Mouse (Mus musculus) heart, adult 2 months (tissue): ENCODE results near the gene Cdcp1. TPM values are rescaled to one million over a fixed set of nuclear protein-coding genes. Genes with fewer than 3 reads are reported as not detected.

Experiments used
- DNase-seq, 2 experiments: peaks; one replicate each; pipeline ENCODE4 v3.0.0; 2021
- H3K27ac ChIP-seq: fragments of 200-600 bp; 2 replicates; pipeline ENCODE4 v1.8.1; 2022
- H3K27me3 ChIP-seq: fragments of 200-500 bp; 2 replicates; pipeline ENCODE4 v1.6.1; 2012; ENCODE audit warnings: mild to moderate bottlenecking, low read length, inconsistent platforms, mixed read lengths; ENCODE audit not compliant: control insufficient read depth, insufficient read depth
- H3K36me3 ChIP-seq: fragments of 200-500 bp; 2 replicates; pipeline ENCODE4 v1.6.1; 2012; ENCODE audit warnings: low read length, inconsistent platforms; ENCODE audit not compliant: control insufficient read depth, insufficient read depth
- H3K4me1 ChIP-seq: fragments of 200-500 bp; 2 replicates; pipeline ENCODE4 v1.6.1; 2011; ENCODE audit warnings: low read length; ENCODE audit not compliant: control insufficient read depth, insufficient read depth
- H3K4me3 ChIP-seq: fragments of 200-600 bp; 2 replicates; pipeline ENCODE4 v1.8.1; 2022
- H3K79me2 ChIP-seq: fragments of 200-500 bp; replicated peaks from 2 replicates; pipeline ENCODE4 v1.6.1; 2012; ENCODE audit warnings: mild to moderate bottlenecking, inconsistent platforms, low read length, moderate library complexity, mixed read lengths; ENCODE audit not compliant: control insufficient read depth, insufficient read depth
- H3K9ac ChIP-seq: fragments of 200-500 bp; 2 replicates; pipeline ENCODE4 v1.6.1; 2012; ENCODE audit warnings: low read depth, mild to moderate bottlenecking, control low read depth, inconsistent platforms, low read length, mixed read lengths
- CTCF ChIP-seq: fragments of 200-600 bp; IDR thresholded peaks from 2 replicates; pipeline ENCODE4 v1.8.1; 2022; ENCODE audit warnings: antibody characterized with exemption, mild to moderate bottlenecking, moderate library complexity
- EP300 ChIP-seq: fragments of 200-500 bp; IDR thresholded peaks from 2 replicates; pipeline ENCODE4 v1.6.1; 2011; ENCODE audit warnings: low read depth, low read length, control low read depth; ENCODE audit not compliant: insufficient read depth
- POLR2A ChIP-seq: fragments of 200-500 bp; IDR thresholded peaks from 2 replicates; pipeline ENCODE4 v1.6.1; 2011; ENCODE audit warnings: mild to moderate bottlenecking, low read depth, low read length, control low read depth; ENCODE audit not compliant: insufficient read depth
- WGBS: fragments of 180-500 bp; shearing (Covaris S2); methylation state at CpG from one replicate; pipeline ENCODE4 v1.1.7; 2018; 5-methylcytosine and 5-hydroxymethylcytosine counted together
- intact Hi-C: fragments of 180-260 bp; cut with DNase I; formaldehyde crosslinking; loops from one replicate; pipeline ENCODE4 v1.15.1; 2025
- polyA plus RNA-seq: library from polyadenylated mRNA; depleted of rRNA; stranded (reverse); fragments of >200 nt; gene quantifications from 2 replicates; pipeline ENCODE4 v1.2.3, GENCODE M21; 2012
- total RNA-seq, 2 experiments: library from RNA; stranded (reverse); gene quantifications; 2 replicates each; pipeline ENCODE4 v1.2.3; 2021

Cdcp1 gene
- total and polyA plus RNA-seq, 3 experiments = 0.10 to 0.78 (median 0.11) TPM

DNA sequence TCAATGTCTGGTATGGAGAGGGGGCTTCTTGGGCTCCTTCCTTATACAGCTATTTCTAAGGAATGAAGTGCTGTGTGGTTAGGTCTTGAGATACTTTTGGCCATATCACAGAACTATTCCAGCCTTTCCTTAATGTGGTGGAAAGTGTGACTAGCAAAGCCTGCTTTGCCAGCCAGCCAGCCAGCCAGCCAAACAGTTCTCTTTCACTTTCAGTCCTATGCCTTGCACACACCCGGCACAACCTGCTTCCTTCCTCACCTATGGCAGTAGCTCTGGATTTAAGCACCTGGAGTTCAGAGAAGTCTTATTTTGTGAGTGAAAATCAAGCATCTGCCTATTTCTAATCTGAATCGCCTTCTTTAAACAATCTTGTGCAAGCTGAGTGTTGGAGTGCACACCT lies 23.8 kb upstream of the Cdcp1 start:
- Histone ChIP-seq H3K36me3 (peaks cover 7% of the 10 kb centered on the region; the same call in 1 of the 2 replicates), H3K27ac (no peak overlapping the region), H3K4me1 (peaks cover 11% of the 10 kb centered on the region), H3K27me3 (no peaks in the 10 kb centered on the region), H3K79me2 (no peaks in the 10 kb centered on the region), H3K9ac (no peak overlapping the region), H3K4me3 (no peak overlapping the region)
- TF ChIP-seq CTCF (no peak), EP300 (no peak), POLR2A (no peak)
- WGBS = 57% methylated on average over 2 of the region's 2 CpGs
- intact Hi-C loops = no loop called here
- DNase-seq = no peak

DNA sequence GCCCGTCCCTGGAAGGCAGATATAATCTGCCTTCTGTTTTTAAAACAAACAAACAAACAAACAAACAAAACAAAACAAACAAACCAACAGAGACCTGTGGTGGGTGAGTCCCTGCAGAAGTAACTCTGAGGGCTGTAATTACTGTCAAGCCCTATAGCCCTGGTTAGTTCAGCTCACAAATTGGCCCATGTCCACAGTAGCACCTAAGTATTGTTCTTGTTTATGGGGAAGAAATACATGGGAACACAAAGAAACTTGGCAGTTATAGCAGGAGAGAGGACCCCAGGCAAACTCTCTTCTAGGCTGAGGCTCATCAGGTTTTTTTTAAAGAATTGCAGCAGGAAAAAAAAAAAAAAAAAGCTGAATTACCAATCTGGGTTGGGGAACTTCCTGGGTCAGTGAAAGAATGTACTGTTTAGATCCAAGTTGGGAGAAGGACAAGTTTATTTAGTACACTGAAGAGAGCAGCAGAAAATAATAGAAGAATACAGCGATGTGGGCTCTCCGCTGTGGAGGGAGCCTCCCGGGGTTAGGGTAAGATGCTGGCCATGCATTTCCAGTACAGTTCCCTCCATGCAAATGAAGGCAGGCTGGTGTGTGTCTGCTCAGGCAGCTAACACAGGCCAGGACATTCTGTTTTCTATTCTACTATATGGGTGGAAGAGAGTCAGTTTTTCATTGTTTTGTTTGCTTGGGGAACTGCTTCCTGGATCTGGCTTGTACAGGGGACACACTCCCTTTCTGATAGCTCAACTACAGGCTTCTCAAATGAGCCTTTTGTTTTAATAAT lies 22.6 kb upstream of the Cdcp1 start:
- Histone ChIP-seq H3K4me3 (no peak overlapping the region), H3K27ac (peak overlapping the region; percentile 77), H3K27me3 (no peaks in the 10 kb centered on the region), H3K4me1 (peaks cover 11% of the 10 kb centered on the region), H3K36me3 (peaks cover 7% of the 10 kb centered on the region; the same call in 1 of the 2 replicates), H3K9ac (no peak overlapping the region), H3K79me2 (no peaks in the 10 kb centered on the region)
- TF ChIP-seq EP300 = no peak
- no peak for TF ChIP-seq CTCF
- no peak for TF ChIP-seq POLR2A
- intact Hi-C loops = no loop called here
- WGBS = 28% methylated on average over 4 of the region's 4 CpGs
- DNase-seq = no peak

DNA sequence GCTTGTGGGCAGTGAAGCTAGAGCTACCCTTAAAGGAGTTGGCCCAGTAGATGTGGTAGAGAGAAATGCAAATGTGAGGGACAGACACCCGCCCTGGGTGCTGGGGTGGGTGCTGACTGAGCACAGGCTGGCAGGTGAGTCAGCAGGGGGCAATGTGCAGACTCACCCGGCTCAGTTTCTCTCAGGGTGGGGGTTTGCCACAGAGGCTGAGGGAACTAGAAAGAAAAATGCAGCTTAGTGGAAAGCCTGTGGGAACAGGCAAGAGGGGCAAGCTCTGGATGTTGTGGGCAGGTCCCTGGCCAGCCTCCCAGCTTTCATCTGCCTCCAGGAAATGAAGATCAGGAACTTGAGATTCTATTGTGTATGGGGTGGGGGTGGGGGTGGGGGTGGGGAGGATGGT lies 21.9 kb upstream of the Cdcp1 start:
- Histone ChIP-seq H3K4me3 (no peak overlapping the region), H3K27me3 (no peaks in the 10 kb centered on the region), H3K4me1 (peaks cover 11% of the 10 kb centered on the region), H3K36me3 (peaks cover 7% of the 10 kb centered on the region; the same call in 1 of the 2 replicates), H3K9ac (peak overlapping the region; percentile 22), H3K79me2 (no peaks in the 10 kb centered on the region), H3K27ac (peak overlapping the region; percentile 71)
- DNase-seq = peak; percentile 46 to 64
- intact Hi-C loops = no loop called here
- TF ChIP-seq POLR2A = no peak
- 0 out of 2 replicates have a peak, but pooled peaks have one; percentile 3 for TF ChIP-seq CTCF
- WGBS = 43% methylated on average over 2 of the region's 2 CpGs

DNA sequence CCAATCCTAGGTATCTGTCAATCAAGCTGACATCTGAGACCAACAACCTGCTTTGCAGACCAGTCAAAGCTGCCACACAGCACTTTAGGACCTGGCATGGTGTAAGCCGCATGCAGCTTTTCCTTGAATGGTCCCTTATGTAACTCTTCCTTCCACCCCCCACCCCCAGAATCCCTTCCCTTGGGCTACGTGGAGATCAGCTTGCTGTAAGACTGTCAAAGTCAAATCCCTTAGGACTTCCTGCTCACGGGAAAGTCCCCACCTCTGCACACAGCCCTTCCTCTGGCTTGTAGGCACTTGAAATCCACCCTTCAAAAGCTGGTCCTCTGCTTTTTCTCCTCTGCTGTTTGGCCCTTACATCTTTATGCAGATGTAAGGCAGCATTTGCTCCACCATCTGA lies 19.8 kb upstream of the Cdcp1 start:
- WGBS = 17% methylated on average over 3 of the region's 3 CpGs
- Histone ChIP-seq H3K9ac (no peak overlapping the region), H3K4me1 (peaks cover 11% of the 10 kb centered on the region), H3K27ac (peak overlapping the region; percentile 20; the same call in 1 of the 2 replicates), H3K36me3 (peaks cover 7% of the 10 kb centered on the region; the same call in 1 of the 2 replicates), H3K79me2 (no peaks in the 10 kb centered on the region), H3K4me3 (no peak overlapping the region), H3K27me3 (no peaks in the 10 kb centered on the region)
- TF ChIP-seq POLR2A = no peak
- TF ChIP-seq CTCF = no peak
- intact Hi-C loops = no loop called here
- DNase-seq = no peak

DNA sequence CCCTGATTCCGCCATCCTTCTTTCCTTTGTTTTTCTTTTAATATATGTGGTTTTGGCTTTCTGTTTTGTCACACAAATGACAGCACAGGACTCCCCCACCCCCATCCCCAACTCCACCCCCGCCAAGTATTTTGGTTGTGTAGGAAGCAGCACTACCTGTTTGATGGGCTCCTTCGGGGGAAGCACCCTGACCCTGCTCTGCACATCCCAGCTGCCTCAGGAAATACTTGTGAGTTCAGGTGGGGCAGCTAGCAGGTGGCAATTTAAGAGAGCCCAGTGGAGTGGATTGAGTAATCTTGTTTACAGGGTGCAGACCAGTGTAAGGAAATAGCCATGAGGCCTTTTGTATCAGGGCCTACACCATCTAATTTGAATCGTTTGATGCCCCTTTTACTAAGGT lies 14.0 kb upstream of the Cdcp1 start:
- Histone ChIP-seq H3K4me3 (no peak overlapping the region), H3K27ac (no peak overlapping the region), H3K79me2 (no peaks in the 10 kb centered on the region), H3K4me1 (no peaks in the 10 kb centered on the region), H3K27me3 (no peaks in the 10 kb centered on the region), H3K36me3 (no peaks in the 10 kb centered on the region), H3K9ac (no peak overlapping the region)
- DNase-seq = no peak
- TF ChIP-seq POLR2A (no peak), CTCF (no peak), EP300 (no peak)
- intact Hi-C loops = no loop called here
- WGBS = 70% methylated on average over 4 of the region's 4 CpGs

DNA sequence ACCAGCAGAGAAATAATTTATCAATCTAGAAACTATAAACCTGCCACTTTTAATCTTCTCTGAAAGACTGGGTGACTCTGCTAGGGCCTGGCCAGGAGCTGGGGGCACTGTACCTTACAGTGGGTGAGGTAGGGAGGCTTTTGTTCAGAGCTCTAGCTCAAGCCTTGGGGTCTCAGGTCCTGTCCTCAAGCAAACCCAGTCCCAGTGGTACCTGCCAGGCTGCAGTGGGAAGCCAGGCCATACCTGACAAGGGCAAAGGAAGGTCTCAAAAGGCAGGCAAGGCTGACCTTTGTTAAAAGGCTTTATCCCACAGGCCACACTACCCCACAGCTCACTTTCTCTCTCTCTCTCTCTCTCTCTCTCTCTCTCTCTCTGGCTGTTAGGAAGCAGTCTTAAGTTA lies 12.8 kb upstream of the Cdcp1 start:
- Histone ChIP-seq H3K4me3 (no peak overlapping the region), H3K27ac (no peak overlapping the region), H3K79me2 (no peaks in the 10 kb centered on the region), H3K36me3 (no peaks in the 10 kb centered on the region), H3K4me1 (no peaks in the 10 kb centered on the region), H3K27me3 (no peaks in the 10 kb centered on the region), H3K9ac (no peak overlapping the region)
- TF ChIP-seq CTCF (no peak), POLR2A (no peak), EP300 (no peak)
- intact Hi-C loops = no loop called here
- no peak for DNase-seq
